Mouse (Mus musculus) limb, embryonic 12.5 days (tissue): ENCODE measurements at regions not wholly inside any gene's neighbourhood (a gene's known extent, or its start where the extent isn't known, plus 50 kb on each side); places are given as distances from the start of the nearest gene placed in this dataset.
A peak's percentile ranks its signal among the peaks of the same experiment; 100 is the strongest.
"Not testable (repeated sequence)": the region's sequence is repeated elsewhere in the genome, so short reads cannot be mapped to it uniquely, and the experiment has no call there.

ENCODE experiments used
- ATAC-seq: fragments of 200-750 bp; cut with Nextera tagmentation; 2 replicates; pipeline ENCODE4 v1.8.0; 2017; ENCODE audit warnings: low read depth, moderate TSS enrichment; ENCODE audit not compliant: insufficient number of reproducible peaks, insufficient read depth, low FRiP score, low TSS enrichment
- H3K27ac ChIP-seq: fragments of 300-500 bp; sonication (generic); 2 replicates; pipeline ENCODE4 v1.5.1; 2016; ENCODE audit warnings: mild to moderate bottlenecking, moderate library complexity
- H3K27me3 ChIP-seq: fragments of 300-500 bp; sonication (generic); 2 replicates; pipeline ENCODE4 v1.6.1; 2016; ENCODE audit warnings: mild to moderate bottlenecking, moderate library complexity
- H3K36me3 ChIP-seq: fragments of 300-500 bp; sonication (generic); 2 replicates; pipeline ENCODE4 v1.6.1; 2016; ENCODE audit warnings: mild to moderate bottlenecking, moderate library complexity
- H3K4me1 ChIP-seq: fragments of 300-500 bp; sonication (generic); replicated peaks from 2 replicates; pipeline ENCODE4 v1.6.1; 2016
- H3K4me2 ChIP-seq: fragments of 300-500 bp; sonication (generic); 2 replicates; pipeline ENCODE4 v1.6.1; 2016; ENCODE audit warnings: mild to moderate bottlenecking, moderate library complexity
- H3K4me3 ChIP-seq: fragments of 300-500 bp; sonication (generic); replicated peaks from 2 replicates; pipeline ENCODE4 v1.5.1; 2016; ENCODE audit warnings: mild to moderate bottlenecking
- H3K9ac ChIP-seq: fragments of 300-500 bp; sonication (generic); replicated peaks from 2 replicates; pipeline ENCODE4 v1.6.1; 2016; ENCODE audit warnings: mild to moderate bottlenecking, moderate library complexity
- H3K9me3 ChIP-seq: fragments of 300-500 bp; sonication (generic); 2 replicates; pipeline ENCODE4 v1.6.1; 2016; ENCODE audit warnings: mild to moderate bottlenecking, moderate library complexity
- WGBS: fragments of 180-500 bp; shearing (Covaris S2); methylation state at CpG from one replicate; pipeline ENCODE4 v1.1.7; 2016; 5-methylcytosine and 5-hydroxymethylcytosine counted together

DNA sequence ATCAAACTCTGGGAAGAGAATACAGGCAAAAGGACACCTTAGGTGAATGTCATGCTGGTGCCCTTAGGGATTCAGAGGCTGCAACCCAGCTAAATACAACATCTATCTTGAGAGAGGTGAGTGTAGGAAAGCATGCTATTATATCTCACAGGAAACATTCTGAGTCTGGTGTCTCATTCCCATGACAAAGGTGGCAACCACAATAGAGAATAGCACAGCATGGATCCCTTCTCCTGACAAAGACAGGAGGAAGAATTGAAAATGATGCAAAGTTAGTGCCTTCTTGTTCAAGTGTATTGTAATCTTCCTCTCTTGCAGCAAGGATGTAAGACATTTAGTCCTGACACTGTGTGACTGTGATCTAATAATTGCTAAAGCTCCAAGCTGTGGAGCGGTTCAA, 532.8 kb downstream of the Tfec start:
- no peaks in the 10 kb centered on the region for H3K9me3 ChIP-seq
- H3K9ac ChIP-seq, result no peak overlapping the region
- no peak overlapping the region for H3K27ac ChIP-seq
- no peaks in the 10 kb centered on the region for H3K4me1 ChIP-seq
- H3K36me3 ChIP-seq, result no peaks in the 10 kb centered on the region
- 85% methylated on average over 1 of the region's 1 CpGs for WGBS
- H3K4me3 ChIP-seq, result no peak overlapping the region
- ATAC-seq, result no peak
- H3K4me2 ChIP-seq, result no peak overlapping the region
- no peaks in the 10 kb centered on the region for H3K27me3 ChIP-seq

DNA sequence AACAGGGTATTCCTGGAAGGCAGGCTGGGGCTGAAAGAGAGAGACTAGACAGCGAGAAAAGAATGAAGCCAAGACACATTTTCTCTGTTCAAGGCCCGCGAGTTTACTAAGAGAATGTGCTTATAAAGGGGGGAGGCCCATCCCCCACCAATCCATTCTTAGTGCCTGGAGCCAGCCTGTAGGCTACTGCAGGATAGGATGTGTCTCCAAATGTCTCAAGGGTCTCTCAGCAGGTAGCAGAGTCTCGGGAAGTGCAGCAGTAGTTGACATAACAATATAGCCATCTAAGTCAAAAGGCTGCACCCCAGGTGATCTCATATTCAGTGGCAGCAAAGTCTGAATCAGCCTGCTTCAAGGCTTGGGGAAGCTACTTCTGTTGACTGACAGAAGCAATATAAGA, 536.2 kb downstream of the Tfec start:
- Histone ChIP-seq H3K36me3 (no peaks in the 10 kb centered on the region), H3K4me2 (no peak overlapping the region), H3K27ac (no peak overlapping the region), H3K9ac (no peak overlapping the region), H3K9me3 (no peaks in the 10 kb centered on the region), H3K27me3 (no peaks in the 10 kb centered on the region), H3K4me1 (no peaks in the 10 kb centered on the region), H3K4me3 (no peak overlapping the region)
- WGBS, result 68% methylated on average over 4 of the region's 4 CpGs
- ATAC-seq, result no peak

DNA sequence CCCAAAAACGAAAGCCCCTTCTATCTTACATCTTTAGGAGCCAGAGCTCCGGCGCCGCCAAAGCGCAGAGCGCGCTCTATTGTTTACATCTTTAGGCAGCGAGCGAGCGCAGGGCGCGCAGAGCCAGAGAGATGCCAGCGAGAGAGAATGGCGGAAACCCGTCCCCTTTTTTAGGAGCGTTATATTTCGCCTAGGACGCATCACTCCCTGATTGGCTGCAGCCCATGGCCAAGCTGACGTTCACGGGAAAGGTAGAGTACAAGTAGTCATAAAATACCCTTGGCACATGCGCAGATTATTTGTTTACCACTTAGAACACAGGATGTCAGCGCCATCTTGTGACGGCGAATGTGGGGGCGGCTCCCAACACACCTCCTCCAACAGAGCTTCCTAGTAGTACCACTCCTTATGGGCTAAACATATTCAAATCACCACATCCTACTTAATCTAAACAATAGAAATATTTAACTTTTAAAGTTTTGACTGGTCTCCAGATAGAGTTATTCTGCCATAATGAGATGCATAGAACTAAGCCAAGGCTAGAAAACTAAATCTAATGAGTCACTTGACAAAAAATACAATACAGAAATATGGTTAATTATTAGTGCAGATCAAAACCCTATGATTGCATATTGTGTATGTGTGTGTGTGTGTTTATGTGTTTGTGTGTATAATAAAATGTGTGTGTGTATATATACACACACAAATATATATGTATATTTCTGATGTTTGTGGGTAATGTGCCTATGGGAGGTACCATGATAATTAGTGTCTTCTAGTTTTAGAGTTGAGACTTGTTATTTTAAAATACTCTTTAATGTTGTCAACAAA, 538.1 kb downstream of the Tfec start:
- H3K4me1 ChIP-seq, H3K9ac ChIP-seq, H3K27ac ChIP-seq, H3K9me3 ChIP-seq, H3K36me3 ChIP-seq, H3K4me2 ChIP-seq, H3K27me3 ChIP-seq: not testable (repeated sequence)
- ATAC-seq, result 0 out of 2 replicates have a peak, but pooled peaks have one; percentile 59
- 56% methylated on average over 20 of the region's 25 CpGs for WGBS
- peak overlapping the region; percentile 35 for H3K4me3 ChIP-seq

DNA sequence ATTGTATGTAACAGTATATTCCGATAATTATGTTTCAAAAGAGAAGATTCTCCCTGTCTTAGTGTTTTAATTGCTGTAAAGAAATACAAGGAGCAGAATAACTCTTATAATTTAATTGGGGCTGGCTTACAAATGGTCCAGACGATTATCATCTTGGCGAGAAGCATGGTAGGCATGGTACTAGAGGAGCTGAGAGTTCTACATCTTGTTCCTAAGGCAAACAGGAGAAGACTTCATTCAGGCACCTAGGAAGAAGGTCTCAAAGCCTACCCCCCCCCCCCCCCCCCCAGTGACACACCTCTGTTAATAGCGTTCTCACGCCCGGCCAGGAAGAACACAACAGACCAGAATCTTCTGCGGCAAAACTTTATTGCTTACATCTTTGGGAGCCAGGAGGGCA, 538.8 kb downstream of the Tfec start:
- ATAC-seq, result no peak
- 0 out of 2 replicates have a peak overlapping the region, but pooled peaks have one; percentile 12 for H3K9ac ChIP-seq
- H3K4me2 ChIP-seq, result peak overlapping the region; percentile 49
- 87% methylated on average over 3 of the region's 7 CpGs for WGBS
- no peaks in the 10 kb centered on the region for H3K27me3 ChIP-seq
- H3K9me3 ChIP-seq, result no peaks in the 10 kb centered on the region
- H3K36me3 ChIP-seq, result no peaks in the 10 kb centered on the region
- H3K4me3 ChIP-seq, result peak overlapping the region; percentile 35
- no peak overlapping the region for H3K27ac ChIP-seq
- H3K4me1 ChIP-seq, result no peaks in the 10 kb centered on the region

DNA sequence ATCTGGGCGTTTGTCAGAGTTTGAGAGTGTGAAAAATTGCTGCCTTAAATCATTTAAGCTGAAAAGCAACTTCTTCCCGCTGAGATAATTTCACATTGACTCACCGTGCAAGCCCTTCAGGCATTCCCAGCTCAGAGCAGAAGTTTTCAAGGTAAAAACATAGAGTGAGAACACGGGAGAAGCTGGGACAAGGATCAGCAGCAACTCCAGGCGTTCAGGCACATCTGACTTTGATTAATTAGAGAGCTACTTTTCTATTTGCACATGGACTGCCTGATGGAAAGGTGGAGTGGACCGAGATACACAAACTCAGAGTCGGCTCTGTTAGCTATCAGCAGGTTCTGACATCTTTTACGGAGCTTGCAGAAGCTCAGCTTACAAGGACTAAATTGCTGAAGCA, 564.6 kb downstream of the Tfec start:
- WGBS, result 8% methylated on average over 8 of the region's 8 CpGs
- H3K4me1 ChIP-seq, result 0 out of 2 replicates have a peak, but pooled peaks cover 4% of the 10 kb centered on the region
- H3K27me3 ChIP-seq, result no peaks in the 10 kb centered on the region
- no peak overlapping the region for H3K4me3 ChIP-seq
- H3K9ac ChIP-seq, result no peak overlapping the region
- H3K4me2 ChIP-seq, result peak overlapping the region; percentile 32
- no peaks in the 10 kb centered on the region for H3K9me3 ChIP-seq
- ATAC-seq, result no peak
- no peak overlapping the region for H3K27ac ChIP-seq
- no peaks in the 10 kb centered on the region for H3K36me3 ChIP-seq

DNA sequence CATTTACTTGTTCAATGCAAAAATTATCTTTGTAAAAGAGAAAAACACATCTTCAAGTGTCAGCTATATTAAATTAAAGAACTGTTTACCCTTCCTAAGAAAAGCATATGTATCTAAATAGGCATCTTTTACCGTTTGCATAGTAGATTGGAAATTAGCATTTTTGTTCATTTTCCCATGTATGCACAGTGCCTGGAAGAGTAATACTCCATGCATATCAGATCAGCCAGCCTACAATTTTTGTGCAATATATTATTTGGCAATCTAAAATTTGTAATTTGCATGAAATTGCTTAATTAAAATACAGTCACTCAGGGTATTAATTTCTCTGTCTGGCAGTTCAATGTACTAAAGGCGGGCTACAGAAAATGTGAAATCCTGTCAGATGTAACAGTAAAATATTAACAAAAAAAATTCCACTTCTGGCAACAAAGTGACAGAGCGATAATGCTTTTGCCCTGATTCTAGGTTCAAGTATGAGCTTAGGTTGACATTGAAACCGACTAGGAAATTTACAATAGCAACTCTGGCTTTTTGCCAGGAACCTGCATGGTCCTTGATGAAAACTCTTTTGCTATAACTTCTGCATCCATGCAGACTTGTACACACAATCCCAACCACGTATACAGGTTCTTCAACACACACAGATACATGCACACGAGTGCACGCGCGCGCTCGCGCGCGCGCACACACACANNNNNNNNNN, 583.8 kb downstream of the Tfec start:
- no peak overlapping the region for H3K4me2 ChIP-seq
- WGBS, result 92% methylated on average over 15 of the region's 15 CpGs

DNA sequence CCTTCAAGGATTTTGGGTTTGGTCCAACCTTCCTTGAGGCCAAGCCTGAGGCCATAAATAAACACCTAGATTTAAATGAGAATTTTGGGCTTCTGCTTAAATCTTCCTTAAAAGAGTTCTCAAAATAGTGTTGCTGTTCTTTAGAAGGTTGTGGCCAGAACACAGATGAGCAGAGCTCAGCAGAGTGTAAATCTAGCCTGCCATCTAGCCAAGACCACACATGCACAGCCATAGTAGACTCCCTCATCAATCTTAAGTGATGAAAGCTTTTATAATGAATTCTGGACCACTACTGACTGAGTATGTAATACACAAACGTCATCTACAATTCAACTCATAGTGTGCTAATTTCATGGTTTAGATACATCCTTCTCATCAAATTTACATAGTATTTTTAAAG, 585.3 kb downstream of the Tfec start:
- no peak overlapping the region for H3K4me2 ChIP-seq
- 14% methylated on average over 1 of the region's 1 CpGs for WGBS
- no peak overlapping the region for H3K27ac ChIP-seq
- no peaks in the 10 kb centered on the region for H3K36me3 ChIP-seq
- H3K9ac ChIP-seq, result no peak overlapping the region
- peaks cover 10% of the 10 kb centered on the region for H3K4me1 ChIP-seq
- H3K27me3 ChIP-seq, result no peaks in the 10 kb centered on the region
- no peak overlapping the region for H3K4me3 ChIP-seq
- ATAC-seq, result no peak
- no peaks in the 10 kb centered on the region for H3K9me3 ChIP-seq

More for the DNA sequence above, 583.8 kb downstream of the Tfec start:
- no peak for ATAC-seq
- Histone ChIP-seq H3K4me1 (peaks cover 14% of the 10 kb centered on the region), H3K36me3 (no peaks in the 10 kb centered on the region), H3K9ac (no peak overlapping the region), H3K4me3 (no peak overlapping the region), H3K27ac (no peak overlapping the region), H3K27me3 (no peaks in the 10 kb centered on the region), H3K9me3 (no peaks in the 10 kb centered on the region)

DNA sequence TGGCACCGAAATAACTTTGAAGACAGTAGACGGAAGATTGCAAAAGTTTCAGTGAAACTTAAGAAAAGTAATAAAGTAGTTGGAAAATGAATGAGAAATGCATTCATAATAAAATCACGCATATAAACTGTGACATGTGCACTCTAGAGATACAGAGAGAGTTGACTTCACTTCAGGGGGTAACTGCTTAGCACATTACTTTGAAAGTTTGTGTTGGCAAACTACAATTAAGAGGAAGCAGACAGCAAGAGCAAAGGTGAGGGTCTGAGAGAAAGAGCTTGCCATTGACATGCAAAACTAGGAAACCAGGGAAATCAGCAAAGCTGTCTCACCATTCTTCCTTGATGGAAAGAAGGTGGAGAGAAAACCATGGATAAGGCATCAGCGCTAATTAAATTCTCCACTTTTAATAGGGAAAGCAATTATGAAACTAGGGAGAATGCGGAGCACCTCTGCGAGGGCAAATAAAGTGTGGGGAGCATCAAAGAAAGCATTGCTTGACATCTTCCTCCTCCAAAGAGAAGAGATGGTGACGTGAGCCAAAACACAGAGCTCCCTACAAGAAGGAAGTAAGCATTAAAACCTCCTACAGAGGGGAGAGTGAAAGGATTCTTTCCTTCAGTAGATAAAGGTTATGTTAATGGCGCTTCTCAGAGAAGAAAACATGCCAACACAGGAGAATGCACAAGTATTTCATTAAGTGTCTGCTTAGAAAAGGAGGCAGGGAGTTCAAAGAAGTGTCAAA, 563.0 kb downstream of the Mdfic start:
- H3K4me2 ChIP-seq, result no peak overlapping the region
- H3K9me3 ChIP-seq, result no peaks in the 10 kb centered on the region
- no peak overlapping the region for H3K27ac ChIP-seq
- H3K4me3 ChIP-seq, result no peak overlapping the region
- H3K9ac ChIP-seq, result no peak overlapping the region
- no peaks in the 10 kb centered on the region for H3K4me1 ChIP-seq
- H3K27me3 ChIP-seq, result no peaks in the 10 kb centered on the region
- WGBS, result 62% methylated on average over 8 of the region's 8 CpGs
- no peaks in the 10 kb centered on the region for H3K36me3 ChIP-seq
- no peak for ATAC-seq

DNA sequence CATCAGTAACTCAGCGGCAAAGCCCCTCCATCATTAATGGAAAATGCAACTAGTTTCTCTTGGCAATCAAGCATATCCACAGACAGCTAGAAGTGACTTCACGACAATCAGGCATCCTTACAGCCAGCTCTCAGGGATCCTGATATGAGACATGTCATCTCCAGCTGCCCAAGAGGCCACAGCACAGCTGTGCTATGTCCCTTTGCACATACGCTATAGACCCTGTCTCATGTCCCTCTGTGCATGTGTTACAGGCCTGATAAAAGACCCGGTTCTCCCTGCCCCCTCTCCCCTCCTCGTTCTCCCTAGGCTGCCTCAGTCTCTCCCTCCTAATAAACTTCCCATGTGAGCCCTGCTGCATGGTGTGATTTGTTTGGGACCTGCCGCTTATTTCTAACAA, 561.5 kb downstream of the Mdfic start:
- ATAC-seq, result no peak
- Histone ChIP-seq H3K4me3 (no peak overlapping the region), H3K4me1 (no peaks in the 10 kb centered on the region), H3K4me2 (no peak overlapping the region), H3K9me3 (no peaks in the 10 kb centered on the region), H3K27ac (no peak overlapping the region), H3K9ac (no peak overlapping the region), H3K27me3 (no peaks in the 10 kb centered on the region), H3K36me3 (no peaks in the 10 kb centered on the region)
- 86% methylated on average over 6 of the region's 6 CpGs for WGBS
